Mouse (Mus musculus): ENCODE measurements around the gene Gm17428.
"Not testable (repeated sequence)": the region's sequence is repeated elsewhere in the genome, so short reads cannot be mapped to it uniquely, and the experiment has no call there.

Gene Gm17428

GRCm38 (mm10) chr14:54976633-54977032 is at the start of gene Gm17428:
Gm17428 (plus strand) TSS chr14:54976933.
- DNase-seq (ENCODE audit: low spot score in 2 of 2), result no peak

- DNase-seq (ENCODE audit: low spot score in 2 of 2), result no peak
These were observed 49.4 kb upstream of the Gm17428 start for GRCm38 (mm10) chr14:54927296-54927695.

DNA sequence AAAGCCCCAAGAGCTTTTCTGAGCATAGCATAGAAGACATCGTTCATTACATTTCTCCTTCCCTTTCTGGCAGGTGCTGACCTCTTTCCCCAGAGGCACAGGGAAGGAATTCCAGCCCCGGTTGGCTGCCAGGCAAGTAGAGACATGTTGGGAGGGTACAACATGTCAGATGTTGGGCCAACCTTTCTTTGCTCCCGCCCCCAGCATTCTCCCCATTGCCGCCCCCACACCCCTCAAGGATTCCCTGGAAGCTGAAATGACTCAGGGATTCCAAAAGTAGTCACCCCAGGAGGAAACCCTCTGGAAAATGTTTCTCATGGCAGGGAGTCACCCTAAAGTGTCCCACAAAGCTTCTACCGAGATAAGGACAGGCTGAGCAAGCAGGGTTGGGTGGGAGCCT is 46.9 kb upstream of the Gm17428 start:
- no peak for DNase-seq (ENCODE audit: low spot score in 2 of 2)

DNA sequence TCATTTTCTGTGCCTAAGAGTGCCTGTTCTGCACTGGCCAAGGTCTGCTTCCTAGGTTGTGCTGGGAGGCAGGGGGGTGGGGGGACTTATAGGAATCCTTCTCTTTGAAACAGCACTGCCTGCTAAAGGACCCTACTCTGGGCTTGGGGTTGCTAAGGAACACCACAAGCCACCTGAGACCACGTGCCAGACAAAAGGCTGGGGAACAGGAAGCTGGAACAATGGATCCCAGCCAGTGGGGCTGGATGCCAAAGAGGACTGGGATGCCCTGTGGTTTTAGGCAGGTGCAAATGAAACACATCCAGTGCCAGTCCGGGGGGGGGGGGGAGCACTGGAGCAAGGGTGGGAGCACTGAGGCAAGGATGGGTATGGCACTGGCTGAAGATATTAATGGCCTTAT is 46.3 kb upstream of the Gm17428 start:
- DNase-seq (ENCODE audit: low spot score in 2 of 2), result no peak

- no peak for DNase-seq (ENCODE audit: low spot score in 2 of 2)
These were observed 44.0 kb upstream of the Gm17428 start, which contains the start of gene Il25 for GRCm38 (mm10) chr14:54932645-54933150. Il25 (plus strand) TSS chr14:54932695.

- DNase-seq (ENCODE audit: low spot score in 2 of 2), result no peak
These were observed 40.6 kb upstream of the Gm17428 start, which contains the start of gene Cmtm5 for GRCm38 (mm10) chr14:54935904-54936830. Cmtm5 (plus strand) TSS chr14:54936261.

- DNase-seq (ENCODE audit: low spot score in 2 of 2), result no peak
These were observed 39.9 kb upstream of the Gm17428 start for GRCm38 (mm10) chr14:54936831-54937160.

GRCm38 (mm10) chr14:54937361-54938182 is 39.2 kb upstream of the Gm17428 start:
- DNase-seq (ENCODE audit: low spot score in 2 of 2), result no peak

DNA sequence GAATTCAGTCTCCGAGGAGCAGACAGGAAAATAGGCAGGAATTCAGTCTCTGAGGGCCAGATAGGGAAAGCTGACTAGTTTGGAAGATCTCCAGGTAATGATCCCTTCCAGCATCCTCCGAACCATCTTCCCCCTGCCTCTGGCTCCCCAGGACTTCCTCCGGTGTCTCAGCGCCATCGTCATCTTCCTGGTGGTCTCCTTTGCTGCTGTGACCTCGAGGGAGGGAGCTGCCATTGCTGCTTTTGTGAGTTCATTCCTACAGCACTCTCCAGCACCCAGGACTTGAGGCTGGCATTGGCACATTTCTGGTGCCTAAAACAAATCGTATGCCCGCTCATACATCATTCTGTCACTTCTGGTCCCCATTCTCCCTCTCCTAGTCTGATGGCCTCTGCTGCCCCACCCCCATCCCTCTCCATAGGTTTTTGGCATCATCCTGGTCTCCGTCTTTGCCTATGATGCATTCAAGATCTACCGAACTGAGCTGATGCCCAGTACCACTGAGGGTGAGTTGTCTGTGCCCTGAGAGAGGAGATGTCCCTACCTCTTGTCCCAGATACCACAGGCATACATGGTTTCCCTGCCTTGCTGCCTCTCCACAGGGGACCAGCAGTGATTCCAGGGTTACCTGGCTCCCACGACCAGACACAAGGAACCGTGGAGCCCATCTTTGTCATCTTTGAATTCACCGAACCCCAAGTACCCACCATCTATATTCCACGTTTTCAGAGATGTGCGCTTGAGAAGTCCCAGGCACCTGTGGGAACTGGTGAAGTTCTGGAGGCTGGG is 38.1 kb upstream of the Gm17428 start:
- no peak for DNase-seq (ENCODE audit: low spot score in 2 of 2)

- peak in 1 of 2 experiments; percentile 43 for DNase-seq (ENCODE audit: low spot score in 2 of 2)
These were observed 37.1 kb upstream of the Gm17428 start for GRCm38 (mm10) chr14:54939434-54940175.

DNA sequence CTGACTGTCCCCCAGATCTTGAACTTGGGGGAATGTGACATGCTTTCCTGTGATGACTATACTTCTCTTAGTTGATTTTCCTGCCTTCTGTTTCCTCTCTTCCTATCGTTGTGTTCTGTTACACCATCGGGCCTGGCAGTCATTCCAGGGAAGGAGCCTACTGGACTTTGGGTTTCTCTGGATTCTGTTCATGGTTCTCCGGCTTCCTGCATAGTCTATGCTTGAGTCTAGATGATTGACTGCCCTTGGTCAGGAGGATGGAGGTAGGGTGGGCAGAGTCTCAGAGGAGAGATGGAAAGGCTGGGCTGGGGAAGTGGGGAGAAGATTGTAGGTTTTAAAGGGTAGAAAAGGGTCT is 36.6 kb upstream of the Gm17428 start:
- DNase-seq (ENCODE audit: low spot score in 2 of 2), result no peak

DNA sequence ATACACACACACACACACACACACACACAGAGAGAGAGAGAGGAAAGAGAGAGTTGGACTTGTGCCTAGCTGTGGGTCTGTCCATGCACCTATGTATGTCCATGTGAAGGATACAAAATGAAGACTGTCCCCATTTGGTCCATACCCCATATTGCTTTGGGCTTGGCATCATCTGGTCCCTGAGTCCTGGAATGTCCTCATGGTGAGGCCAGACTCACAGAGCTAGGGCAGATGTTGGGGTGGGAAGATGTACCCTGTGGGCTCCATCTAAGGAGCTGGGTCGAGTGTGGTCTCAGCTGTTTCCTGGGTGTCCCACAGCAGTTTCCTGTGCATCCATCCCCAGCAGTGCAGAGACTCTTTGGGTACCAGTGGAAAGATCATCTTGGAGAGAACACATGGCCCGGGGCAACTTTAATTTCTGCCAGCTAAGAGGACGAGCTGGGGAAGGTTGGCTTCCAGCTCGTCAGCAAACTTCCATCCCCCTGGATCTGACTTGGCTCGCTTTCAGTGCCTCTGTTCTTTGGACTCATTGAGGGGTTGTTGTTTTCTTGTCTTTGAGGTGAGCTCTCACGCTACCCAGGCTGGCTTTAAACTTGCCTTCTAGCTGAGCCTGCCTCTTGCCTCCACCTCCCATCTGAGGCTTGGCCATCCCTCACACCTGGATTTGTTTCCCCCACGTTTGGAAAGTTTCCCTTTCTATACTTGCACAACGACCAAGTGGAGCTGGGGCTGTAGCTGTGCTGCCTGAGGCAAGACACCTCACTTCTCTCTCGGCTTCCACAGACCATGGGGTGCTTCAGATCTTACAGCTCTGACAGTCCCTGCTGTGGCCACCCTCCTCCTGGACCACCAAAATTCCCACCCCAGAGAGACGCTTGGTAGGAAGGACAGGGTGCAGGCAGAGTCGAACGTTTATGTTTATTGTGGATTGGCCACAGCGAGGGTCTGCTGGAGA is 35.4 kb upstream of the Gm17428 start:
- no peak for DNase-seq (ENCODE audit: low spot score in 2 of 2)

DNA sequence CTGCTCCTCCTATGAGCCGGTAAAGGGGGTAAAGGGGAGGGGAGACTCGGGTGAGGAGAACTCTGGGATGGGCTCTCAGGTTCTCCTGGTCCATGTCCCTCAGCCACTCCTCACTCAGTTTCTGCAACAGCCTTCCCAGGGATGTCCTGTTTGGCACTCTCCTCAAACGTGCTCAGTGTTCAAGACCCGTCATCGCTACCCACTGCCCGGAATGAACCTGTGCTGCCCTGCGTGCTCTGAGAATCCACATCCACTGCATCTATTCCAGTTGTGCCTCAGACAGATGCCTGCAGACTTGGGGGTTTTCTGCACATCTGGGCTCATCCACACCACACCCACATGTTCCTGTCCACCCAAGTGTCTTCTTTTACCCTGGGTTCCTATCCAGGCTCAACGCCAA is 34.3 kb upstream of the Gm17428 start:
- DNase-seq (ENCODE audit: low spot score in 2 of 2), result no peak

GRCm38 (mm10) chr14:54943971-54944370 is 32.8 kb upstream of the Gm17428 start:
- DNase-seq (ENCODE audit: low spot score in 2 of 2), result no peak

- DNase-seq (ENCODE audit: low spot score in 2 of 2), result no peak
These were observed 31.8 kb upstream of the Gm17428 start for GRCm38 (mm10) chr14:54944939-54945338.

- no peak for DNase-seq (ENCODE audit: low spot score in 2 of 2)
These were observed 30.6 kb upstream of the Gm17428 start for GRCm38 (mm10) chr14:54945975-54946704.

DNA sequence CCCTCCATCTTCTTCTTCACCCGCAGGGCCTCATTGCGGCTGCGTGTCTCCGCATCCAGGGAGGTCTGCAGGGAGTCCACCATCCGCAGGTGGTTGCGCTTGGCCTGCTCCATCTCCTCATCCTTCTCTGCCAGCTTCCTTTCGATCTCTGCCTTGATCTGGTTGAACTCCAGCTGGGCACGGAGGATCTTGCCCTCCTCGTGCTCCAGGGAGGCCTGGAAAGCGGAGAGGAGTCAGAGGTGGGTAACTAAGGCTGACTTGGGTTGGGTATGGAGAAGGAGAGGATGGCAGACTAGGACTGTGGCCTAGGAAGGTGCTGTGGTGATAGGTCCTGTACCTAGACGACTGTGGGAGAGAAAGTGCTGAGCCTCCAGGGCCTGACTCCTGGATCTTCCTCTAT is 29.7 kb upstream of the Gm17428 start:
- DNase-seq (ENCODE audit: low spot score in 2 of 2), result not testable (repeated sequence)

- no peak for DNase-seq (ENCODE audit: low spot score in 2 of 2)
These were observed 28.0 kb upstream of the Gm17428 start for GRCm38 (mm10) chr14:54948781-54949180.

- DNase-seq (ENCODE audit: low spot score in 2 of 2), result no peak
These were observed 26.2 kb upstream of the Gm17428 start for GRCm38 (mm10) chr14:54950493-54950892.

All from spleen, postnatal 14 days (tissue).